Mouse (Mus musculus) hindbrain, embryonic 11.5 days (tissue): ENCODE measurements around the gene Riok1. TPM values are rescaled to one million over a fixed set of nuclear protein-coding genes. Genes with fewer than 3 reads are reported as not detected.

ENCODE experiments used
- ATAC-seq: fragments of 200-750 bp; cut with Nextera tagmentation; 2 replicates; pipeline ENCODE4 v1.8.0; 2017; ENCODE audit warnings: mild to moderate bottlenecking, moderate TSS enrichment, moderate library complexity; ENCODE audit not compliant: low FRiP score
- DNase-seq: peaks from one replicate; pipeline ENCODE4 v3.0.0-alpha.2; 2015; ENCODE audit warnings: low spot score
- H3K27ac ChIP-seq: fragments of 300-500 bp; sonication (generic); 2 replicates; pipeline ENCODE4 v1.5.1; 2014; ENCODE audit warnings: mild to moderate bottlenecking, low read depth, low read length
- H3K27me3 ChIP-seq: fragments of 300-500 bp; sonication (generic); 2 replicates; pipeline ENCODE4 v1.6.1; 2014; ENCODE audit warnings: mild to moderate bottlenecking, low read length, moderate library complexity, mixed read lengths; ENCODE audit not compliant: control insufficient read depth, insufficient read depth
- H3K36me3 ChIP-seq: fragments of 300-500 bp; sonication (generic); 2 replicates; pipeline ENCODE4 v1.6.1; 2014; ENCODE audit warnings: mild to moderate bottlenecking, low read length, moderate library complexity, mixed read lengths; ENCODE audit not compliant: control insufficient read depth, insufficient read depth
- H3K4me1 ChIP-seq: fragments of 300-500 bp; sonication (generic); replicated peaks from 2 replicates; pipeline ENCODE4 v1.6.1; 2014; ENCODE audit warnings: low read length, mixed read lengths; ENCODE audit not compliant: control insufficient read depth, insufficient read depth
- H3K4me2 ChIP-seq: fragments of 300-500 bp; sonication (generic); replicated peaks from 2 replicates; pipeline ENCODE4 v1.6.1; 2014; ENCODE audit warnings: mild to moderate bottlenecking, low read depth, low read length
- H3K4me3 ChIP-seq: fragments of 300-500 bp; sonication (generic); 2 replicates; pipeline ENCODE4 v1.5.1; 2014; ENCODE audit warnings: low read depth, low read length
- H3K9ac ChIP-seq: fragments of 300-500 bp; sonication (generic); 2 replicates; pipeline ENCODE4 v1.6.1; 2014; ENCODE audit warnings: low read depth, low read length
- H3K9me3 ChIP-seq: fragments of 300-500 bp; sonication (generic); 2 replicates; pipeline ENCODE4 v1.6.1; 2016; ENCODE audit warnings: low read length; ENCODE audit not compliant: control insufficient read depth
- WGBS: fragments of 180-500 bp; shearing (Covaris S2); extraction: QIAGEN DNeasy Blood & Tissue Kit; methylation state at CpG from one replicate; pipeline ENCODE4 v1.1.7; 2014; 5-methylcytosine and 5-hydroxymethylcytosine counted together
- polyA plus RNA-seq: library from polyadenylated mRNA; unstranded; fragments of >200 nt; fragmentation: Nextera tagmentation; extraction: Ambion mirVana; gene quantifications from 2 replicates; pipeline ENCODE4 v1.2.1, GENCODE M21; 2014

The Riok1 gene
- polyA plus RNA-seq, 1 experiment from 2014 or later: 51.5 TPM

DNA sequence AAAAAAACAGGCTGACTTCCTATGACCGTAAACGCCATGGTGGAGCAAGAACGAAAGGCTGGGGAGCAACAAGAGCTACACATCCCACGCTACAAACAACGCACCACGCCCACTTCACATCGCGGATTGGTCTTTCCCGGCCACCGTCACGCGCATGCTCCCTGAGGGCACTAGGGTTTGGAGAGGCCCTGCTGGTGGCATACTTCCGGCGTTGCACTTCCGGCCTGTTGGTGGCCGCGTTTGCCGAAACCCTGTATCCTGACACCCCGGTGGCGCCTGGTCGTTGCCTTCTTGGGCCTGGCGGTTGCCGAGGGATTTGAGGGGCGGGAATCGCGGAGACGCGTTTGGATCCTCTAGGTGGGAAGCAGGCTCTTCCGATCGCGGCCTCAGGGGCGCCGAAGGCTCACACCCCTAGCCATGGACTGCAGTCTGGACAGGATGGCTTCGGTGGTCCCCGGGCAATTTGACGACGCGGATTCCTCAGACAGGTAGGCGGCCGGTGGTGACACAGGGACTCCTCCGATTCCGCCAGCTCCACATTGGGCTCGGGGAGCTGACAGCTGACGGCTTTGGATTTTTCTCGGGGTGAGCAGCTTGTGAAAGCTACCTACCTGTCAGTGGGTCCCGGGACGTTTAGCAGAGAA is 371 bp downstream of the Riok1 start, which contains the start of gene Cage1:
Gene Cage1 (minus strand): TSS at position 26 of the 644 bp plus-strand sequence.
- 0 out of 2 replicates have a peak, but pooled peaks cover 5% of the 10 kb centered on the region for H3K4me1 ChIP-seq
- no peaks in the 10 kb centered on the region for H3K9me3 ChIP-seq
- peak within 1 kb of the TSS; percentile 85 for H3K4me2 ChIP-seq
- H3K4me3 ChIP-seq: peak within 1 kb of the TSS; percentile 81
- no peaks in the 10 kb centered on the region for H3K27me3 ChIP-seq
- 0 out of 2 replicates have a peak, but pooled peaks cover 2% of the 10 kb centered on the region for H3K36me3 ChIP-seq
- DNase-seq (peak; percentile 99), ATAC-seq (peak; percentile 97)
- H3K9ac ChIP-seq: peak within 1 kb of the TSS; percentile 80
- WGBS: under 1% methylated on average over 47 of the region's 47 CpGs
- H3K27ac ChIP-seq: no peak within 1 kb of the TSS

DNA sequence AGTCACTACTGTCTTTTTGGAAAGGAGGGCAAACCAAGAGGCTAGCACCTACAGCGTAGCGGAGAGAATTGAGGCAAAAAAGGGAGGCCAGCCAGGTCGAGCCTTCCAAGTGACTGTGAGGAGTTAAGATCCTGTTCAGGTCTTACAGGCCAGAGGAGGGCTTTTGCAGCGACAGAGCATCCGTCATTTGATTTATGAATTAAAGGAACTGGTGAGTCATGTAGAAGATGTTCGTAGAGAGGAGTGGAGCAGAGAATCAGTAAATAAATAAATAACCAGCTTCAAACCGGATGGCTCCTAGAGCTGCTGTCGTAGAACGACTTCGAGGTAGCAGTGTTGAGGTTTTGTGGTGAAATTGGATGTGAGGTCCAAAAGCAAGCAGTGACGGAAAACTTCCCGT is 1.0 kb downstream of the Riok1 start:
- 0 out of 2 replicates have a peak, but pooled peaks cover 2% of the 10 kb centered on the region for H3K36me3 ChIP-seq
- ATAC-seq (no peak), DNase-seq (no peak)
- peak overlapping the region; percentile 81 for H3K4me3 ChIP-seq
- 59% methylated on average over 12 of the region's 12 CpGs for WGBS
- no peaks in the 10 kb centered on the region for H3K27me3 ChIP-seq
- H3K9me3 ChIP-seq: no peaks in the 10 kb centered on the region
- H3K27ac ChIP-seq: no peak overlapping the region
- 0 out of 2 replicates have a peak, but pooled peaks cover 5% of the 10 kb centered on the region for H3K4me1 ChIP-seq
- peak overlapping the region; percentile 80 for H3K9ac ChIP-seq
- H3K4me2 ChIP-seq: peak overlapping the region; percentile 85

DNA sequence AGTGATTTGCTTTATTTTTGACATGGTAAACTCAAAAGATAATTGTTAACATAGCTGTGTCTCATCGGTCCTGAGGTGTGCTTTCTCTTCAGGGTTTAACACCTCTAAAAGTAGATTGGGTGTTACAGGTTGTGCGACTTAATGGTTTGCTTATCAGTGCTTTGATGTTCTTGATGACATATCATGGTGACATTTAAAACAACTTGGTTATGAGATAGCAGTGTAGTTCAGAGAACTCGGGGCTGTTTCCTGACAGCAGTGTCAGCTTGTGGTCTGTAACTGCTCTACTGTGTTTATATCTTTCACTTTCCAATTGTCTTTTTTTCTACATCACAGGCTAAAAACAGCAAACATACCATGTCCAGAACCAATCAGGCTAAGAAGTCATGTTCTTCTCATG is 13.1 kb downstream of the Riok1 start:
- ATAC-seq: no peak
- Histone ChIP-seq H3K4me1 (no peaks in the 10 kb centered on the region), H3K27ac (no peak overlapping the region), H3K4me3 (no peak overlapping the region), H3K27me3 (no peaks in the 10 kb centered on the region), H3K4me2 (no peak overlapping the region), H3K36me3 (peaks cover 12% of the 10 kb centered on the region), H3K9ac (no peak overlapping the region), H3K9me3 (no peaks in the 10 kb centered on the region)
- WGBS: 92% methylated on average over 3 of the region's 3 CpGs
- no peak for DNase-seq

- ATAC-seq (no peak), DNase-seq (no peak)
- Histone ChIP-seq H3K4me1 (no peaks in the 10 kb centered on the region), H3K27me3 (no peaks in the 10 kb centered on the region), H3K4me3 (no peak overlapping the region), H3K4me2 (no peak overlapping the region), H3K9me3 (no peaks in the 10 kb centered on the region), H3K27ac (no peak overlapping the region), H3K9ac (no peak overlapping the region), H3K36me3 (no peaks in the 10 kb centered on the region)
- WGBS: 92% methylated on average over 10 of the region's 11 CpGs
These were observed 25.9 kb downstream of the Riok1 start for GRCm38 (mm10) chr13:38062678-38063077.

DNA sequence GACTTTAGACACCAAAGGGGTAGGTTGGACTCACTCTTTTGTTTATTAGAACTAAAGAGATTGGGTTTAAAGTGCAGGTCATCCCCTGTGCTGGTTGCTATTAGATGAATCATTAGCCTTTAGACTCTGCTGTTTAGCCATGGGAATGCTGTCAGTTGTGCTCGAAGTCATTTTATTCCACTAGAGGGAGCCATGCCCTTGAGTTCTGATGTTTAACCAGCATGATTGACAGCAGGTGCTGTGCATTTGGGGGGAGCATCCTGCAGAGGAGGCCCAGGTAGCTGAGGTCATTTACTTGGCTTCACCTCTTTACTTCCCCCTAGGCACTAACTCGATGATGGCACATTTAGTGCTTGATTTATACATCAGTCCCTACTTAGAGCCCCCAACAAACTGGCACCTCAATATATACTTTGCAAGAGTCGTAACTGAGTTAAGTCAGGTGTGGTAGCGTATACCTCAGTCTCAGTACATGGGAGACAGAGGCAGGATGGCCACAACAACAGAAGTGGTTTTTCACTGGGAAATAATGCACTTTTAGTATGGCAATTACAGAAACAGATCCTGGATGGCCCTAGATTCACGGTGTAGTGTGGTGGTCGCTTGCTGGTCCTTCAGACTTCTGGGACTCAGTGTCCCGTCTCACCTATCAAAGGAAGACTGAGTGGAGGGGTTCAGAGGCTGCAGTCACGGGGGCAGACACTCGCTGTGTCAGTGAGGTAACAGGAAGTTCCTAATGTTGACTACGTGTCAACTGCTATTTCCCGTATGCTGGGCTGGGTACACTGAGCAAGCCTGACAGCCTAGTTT is 28.3 kb downstream of the Riok1 start:
- H3K4me1 ChIP-seq: no peaks in the 10 kb centered on the region
- WGBS: 73% methylated on average over 11 of the region's 11 CpGs
- no peak overlapping the region for H3K27ac ChIP-seq
- peak; percentile 75 for DNase-seq
- H3K4me2 ChIP-seq: no peak overlapping the region
- no peaks in the 10 kb centered on the region for H3K36me3 ChIP-seq
- no peaks in the 10 kb centered on the region for H3K27me3 ChIP-seq
- H3K9me3 ChIP-seq: no peaks in the 10 kb centered on the region
- no peak overlapping the region for H3K4me3 ChIP-seq
- H3K9ac ChIP-seq: no peak overlapping the region
- no peak for ATAC-seq

GRCm38 (mm10) chr13:38070945-38071344 is 34.1 kb downstream of the Riok1 start:
- 90% methylated on average over 4 of the region's 4 CpGs for WGBS
- Histone ChIP-seq H3K9ac (no peak overlapping the region), H3K36me3 (no peaks in the 10 kb centered on the region), H3K4me3 (no peak overlapping the region), H3K27me3 (no peaks in the 10 kb centered on the region), H3K9me3 (no peaks in the 10 kb centered on the region), H3K27ac (no peak overlapping the region), H3K4me2 (no peak overlapping the region), H3K4me1 (no peaks in the 10 kb centered on the region)
- ATAC-seq: no peak
- no peak for DNase-seq

- no peaks in the 10 kb centered on the region for H3K9me3 ChIP-seq
- no peak overlapping the region for H3K27ac ChIP-seq
- no peak for DNase-seq
- H3K4me1 ChIP-seq: no peaks in the 10 kb centered on the region
- 88% methylated on average over 17 of the region's 18 CpGs for WGBS
- H3K36me3 ChIP-seq: no peaks in the 10 kb centered on the region
- no peak overlapping the region for H3K4me2 ChIP-seq
- no peak overlapping the region for H3K9ac ChIP-seq
- no peak for ATAC-seq
- no peak overlapping the region for H3K4me3 ChIP-seq
- no peaks in the 10 kb centered on the region for H3K27me3 ChIP-seq
These were observed 36.8 kb downstream of the Riok1 start for GRCm38 (mm10) chr13:38073374-38074307.

DNA sequence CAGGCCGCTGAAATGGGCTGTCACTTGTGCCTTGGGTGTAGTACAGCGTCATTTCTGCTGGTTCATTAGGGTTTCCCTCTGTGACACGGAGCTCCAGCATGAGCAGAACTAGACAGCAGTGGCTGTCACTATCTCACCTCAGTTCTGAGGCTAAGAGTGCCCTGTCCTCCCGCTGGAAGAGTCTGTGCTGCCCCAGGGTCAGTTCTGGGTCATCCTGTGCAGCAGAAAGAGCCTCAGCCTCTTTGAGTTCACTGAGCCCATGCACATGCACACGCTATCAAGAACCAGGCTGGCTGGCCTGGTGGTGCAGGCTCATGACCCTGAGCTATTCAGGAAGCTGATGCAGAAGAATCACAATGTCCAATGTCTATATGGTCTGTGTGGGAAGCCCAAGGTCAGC is 37.6 kb downstream of the Riok1 start:
- Histone ChIP-seq H3K27me3 (no peaks in the 10 kb centered on the region), H3K9me3 (no peaks in the 10 kb centered on the region), H3K4me1 (no peaks in the 10 kb centered on the region), H3K9ac (no peak overlapping the region), H3K4me2 (no peak overlapping the region), H3K27ac (no peak overlapping the region), H3K4me3 (no peak overlapping the region), H3K36me3 (no peaks in the 10 kb centered on the region)
- DNase-seq (no peak), ATAC-seq (no peak)
- WGBS: 71% methylated on average over 5 of the region's 5 CpGs
